Mouse (Mus musculus) spleen, postnatal 4 days (tissue): ENCODE measurements around the gene Plpp4.

Experiments used
- DNase-seq, 2 experiments: peaks; one replicate each; pipeline ENCODE4 v3.0.0; 2022; ENCODE audit warnings: low spot score in 2 of 2

Gene Plpp4

GRCm38 (mm10) chr7:129256621-129257373, at the start of gene Plpp4:
Gene Plpp4, plus strand, starts transcription at chr7:129257031.
- no peak for DNase-seq

- DNase-seq, result no peak
Measured at GRCm38 (mm10) chr7:129215926-129216543, 40.8 kb upstream of the Plpp4 start.

- no peak for DNase-seq
Measured at GRCm38 (mm10) chr7:129216547-129217195, 40.2 kb upstream of the Plpp4 start.

GRCm38 (mm10) chr7:129220948-129221347, 35.9 kb upstream of the Plpp4 start:
- no peak for DNase-seq

DNA sequence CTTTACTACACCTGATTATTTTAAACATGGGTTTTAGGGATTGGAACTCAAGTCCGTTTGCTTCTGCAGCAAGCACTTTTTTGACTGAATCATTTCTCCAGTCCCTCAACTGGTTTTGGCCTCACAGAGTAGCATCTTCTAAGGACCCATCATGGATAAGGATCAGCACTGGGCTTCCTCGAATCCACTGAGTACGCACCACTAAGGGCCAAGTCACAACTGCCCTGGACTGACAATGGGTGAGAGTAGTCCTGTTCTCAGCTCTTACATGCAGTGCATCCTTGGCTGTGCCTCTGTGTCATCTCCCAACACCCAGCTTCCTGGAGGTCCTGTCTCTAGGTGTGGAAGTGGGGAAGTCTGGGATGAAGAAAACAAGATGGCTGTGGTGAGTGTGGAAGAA, 35.2 kb upstream of the Plpp4 start:
- DNase-seq, result no peak

GRCm38 (mm10) chr7:129235410-129235809, 21.4 kb upstream of the Plpp4 start:
- no peak for DNase-seq

DNA sequence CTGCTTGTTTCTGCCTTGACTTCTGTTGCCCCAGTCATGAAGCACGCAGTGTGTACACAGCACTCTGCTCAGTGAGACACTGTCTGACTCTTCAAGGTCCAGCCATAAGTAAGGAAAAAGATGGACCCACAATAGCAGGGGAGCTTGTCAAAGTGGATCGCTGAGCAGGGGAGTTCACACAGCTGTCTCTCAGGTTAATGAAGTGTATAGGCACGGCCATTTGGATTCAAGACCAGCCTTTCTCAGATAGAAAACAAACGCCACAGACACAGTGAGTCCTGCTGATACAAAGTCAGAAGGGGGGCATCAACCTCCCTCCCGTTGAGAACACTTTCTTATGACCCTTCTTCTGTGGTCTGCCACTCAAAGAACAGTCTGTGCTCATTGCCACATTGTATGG, 20.8 kb upstream of the Plpp4 start:
- DNase-seq, result no peak

DNA sequence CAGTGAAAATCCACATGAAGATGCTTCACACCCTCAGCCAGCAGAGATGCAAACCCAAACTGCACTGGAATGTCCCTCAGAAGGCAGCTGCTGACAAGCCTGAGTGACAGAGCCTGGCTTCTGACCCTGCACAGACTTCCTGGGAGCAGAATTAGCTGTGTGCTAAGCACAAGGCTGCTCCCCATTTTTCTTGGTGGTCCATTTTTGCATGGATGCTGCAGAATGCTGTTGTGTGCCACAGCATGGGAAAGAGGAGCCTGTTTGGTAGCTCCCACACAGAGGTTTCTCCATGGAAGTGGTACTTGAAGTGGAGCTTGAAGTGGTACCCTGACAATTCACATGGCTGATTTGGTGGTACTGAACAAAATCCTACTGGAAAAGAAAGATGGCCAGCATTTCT, 5.8 kb upstream of the Plpp4 start:
- no peak for DNase-seq

GRCm38 (mm10) chr7:129253406-129253805, 3.4 kb upstream of the Plpp4 start:
- no peak for DNase-seq

DNA sequence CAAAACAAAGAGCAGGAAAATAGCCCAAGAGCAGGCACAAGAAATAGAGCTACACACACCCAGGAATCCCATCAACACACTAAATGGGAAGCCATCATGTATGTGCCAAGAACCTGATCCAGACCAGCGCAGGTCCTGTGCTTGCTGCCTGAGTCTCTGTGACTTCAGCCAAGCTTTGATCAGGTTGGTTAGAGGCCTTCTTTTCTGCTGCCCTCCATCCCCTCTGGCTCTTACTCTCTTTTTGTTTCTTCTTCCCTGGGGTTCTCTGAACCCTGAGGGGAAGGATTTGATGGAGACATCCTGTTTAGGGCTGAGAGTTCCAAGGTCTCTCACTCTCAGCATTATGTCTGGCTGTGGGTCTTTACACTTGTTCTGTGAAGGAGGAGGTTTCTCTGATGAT, 2.7 kb upstream of the Plpp4 start:
- no peak for DNase-seq

DNA sequence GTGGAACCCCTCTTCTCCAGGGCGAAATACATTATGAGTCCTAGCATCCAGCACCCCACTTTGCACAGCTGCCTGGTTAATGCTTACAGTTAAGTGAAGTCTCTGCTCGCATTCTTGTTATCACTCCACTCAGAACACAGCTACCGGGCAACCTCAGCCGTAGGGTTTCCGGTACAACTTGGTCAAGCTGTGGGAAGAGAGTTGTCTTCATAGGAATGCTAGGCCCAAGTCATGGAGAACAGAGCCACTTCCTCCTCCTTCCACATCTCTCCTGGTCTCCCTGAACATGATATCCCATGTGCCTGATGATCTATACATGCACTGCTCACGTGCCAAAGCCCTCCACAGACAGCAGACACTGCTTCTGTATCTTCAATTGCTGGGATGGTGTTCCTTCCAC, 1.4 kb upstream of the Plpp4 start:
- no peak for DNase-seq

GRCm38 (mm10) chr7:129257374-129258018, 665 bp downstream of the Plpp4 start:
- no peak for DNase-seq

DNA sequence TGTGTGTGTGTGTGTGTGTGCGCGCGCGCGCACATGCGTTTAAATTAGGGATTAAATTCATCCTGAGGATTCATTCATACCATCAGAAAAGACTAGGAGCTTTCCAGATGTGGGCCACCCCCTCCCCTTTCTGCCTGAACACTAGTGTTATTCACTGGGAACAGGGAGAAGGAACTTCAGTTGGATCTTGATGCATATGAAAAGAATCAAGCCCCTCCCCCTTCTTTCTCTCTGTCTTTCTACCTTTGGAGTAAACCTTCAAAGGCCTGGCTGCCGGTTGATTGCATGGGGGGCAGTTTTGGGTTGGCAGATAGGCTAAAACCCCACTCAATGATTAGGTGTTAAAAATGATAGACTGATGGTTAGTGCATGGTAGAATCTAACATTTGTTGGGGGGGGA, 1.5 kb downstream of the Plpp4 start:
- no peak for DNase-seq

- no peak for DNase-seq
Measured at GRCm38 (mm10) chr7:129259195-129259594, 2.4 kb downstream of the Plpp4 start.

- no peak for DNase-seq
Measured at GRCm38 (mm10) chr7:129273867-129274266, 17.0 kb downstream of the Plpp4 start.

DNA sequence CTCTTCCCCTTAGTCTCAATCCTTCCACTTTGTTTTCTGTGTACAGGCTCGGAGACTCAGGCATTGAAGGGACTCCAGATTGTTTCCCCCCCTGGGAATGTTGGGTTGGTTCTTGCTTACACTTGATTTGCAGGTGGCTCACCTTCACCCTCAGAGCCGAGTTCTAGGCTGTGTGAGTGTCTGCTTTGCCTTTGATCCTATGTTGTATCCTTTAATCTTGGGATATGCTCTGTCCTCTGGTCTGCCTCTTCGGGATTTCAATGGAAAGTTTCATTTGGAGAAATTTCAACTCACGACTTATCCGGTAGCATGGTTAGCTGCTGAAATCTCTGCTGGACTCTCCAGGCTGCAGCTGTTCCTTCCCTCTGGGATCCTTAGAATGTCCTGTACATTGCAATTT, 17.9 kb downstream of the Plpp4 start:
- no peak for DNase-seq

- DNase-seq, result no peak
Measured at GRCm38 (mm10) chr7:129277751-129278150, 20.9 kb downstream of the Plpp4 start.

- DNase-seq, result no peak
Measured at GRCm38 (mm10) chr7:129278801-129279200, 22.0 kb downstream of the Plpp4 start.

- no peak for DNase-seq
Measured at GRCm38 (mm10) chr7:129279261-129279660, 22.4 kb downstream of the Plpp4 start.

DNA sequence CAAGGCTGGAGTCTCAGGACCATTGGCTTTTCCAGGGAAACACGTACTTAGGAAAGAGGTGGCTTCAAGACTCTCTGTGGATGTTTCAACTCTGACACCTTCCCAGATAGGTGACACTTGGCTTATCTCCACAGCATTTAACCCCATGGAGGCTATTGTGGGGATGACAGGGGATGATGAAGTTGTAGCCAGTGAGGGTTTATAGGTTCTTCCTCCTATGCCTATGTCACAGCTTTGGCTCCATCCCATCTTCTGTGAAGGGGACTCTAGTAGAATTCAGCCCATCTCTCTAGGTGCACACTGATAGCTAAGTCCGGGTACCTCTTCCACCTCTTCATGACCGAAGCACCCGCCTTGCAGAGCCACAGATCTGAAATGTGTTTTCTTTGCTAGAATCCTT, 25.1 kb downstream of the Plpp4 start:
- no peak for DNase-seq

DNA sequence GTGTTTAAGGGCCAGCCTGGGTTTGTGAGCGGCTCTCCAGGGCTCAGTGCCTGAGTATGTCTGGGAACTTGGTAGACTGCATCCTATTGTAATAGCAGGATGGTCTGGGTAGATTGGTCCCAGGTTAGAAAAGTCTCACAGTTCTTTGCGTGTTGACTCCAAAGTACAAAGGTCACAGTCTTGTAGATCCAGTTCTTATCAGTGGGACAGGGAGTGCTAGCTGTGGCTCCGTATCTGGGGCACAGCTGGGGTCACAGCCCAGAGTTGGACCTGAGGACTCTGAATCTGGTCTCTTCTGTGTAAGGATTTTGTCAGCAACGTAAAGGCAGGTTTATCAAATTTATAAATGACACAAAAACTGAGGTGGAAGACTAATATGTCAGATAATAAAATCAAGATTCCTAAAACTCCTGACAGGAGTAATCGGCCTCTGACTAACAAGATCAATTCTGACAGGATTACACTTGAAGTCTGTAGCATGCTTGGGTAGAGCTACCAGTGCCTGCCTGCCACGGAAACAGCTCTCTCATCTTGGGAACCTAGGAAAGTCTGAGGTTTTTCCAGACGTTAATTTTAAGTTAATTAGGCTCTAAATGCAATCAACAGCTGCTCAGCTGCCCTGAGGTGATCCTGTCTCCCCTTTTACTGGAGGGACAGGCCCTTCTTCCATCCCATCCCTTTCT, 28.5 kb downstream of the Plpp4 start:
- DNase-seq, result no peak

DNA sequence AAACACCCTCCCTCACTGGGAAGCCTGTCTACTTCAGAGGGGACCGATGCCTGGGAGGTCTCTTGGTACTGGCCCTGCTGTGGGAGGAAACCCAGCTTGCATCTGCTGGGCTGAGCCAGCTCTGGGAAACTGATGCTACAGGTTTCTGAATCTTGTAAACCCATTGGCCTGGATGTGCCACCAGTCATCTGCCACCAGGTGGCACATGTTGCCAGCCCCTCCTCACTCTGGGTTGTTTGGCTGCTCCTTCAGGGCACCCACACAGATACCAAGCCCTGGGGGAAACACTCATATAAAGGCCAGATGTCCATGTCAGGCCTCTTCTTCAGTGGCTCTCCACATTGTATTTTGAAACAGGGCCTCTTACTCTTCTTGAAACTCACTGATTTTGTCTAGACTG, 36.4 kb downstream of the Plpp4 start:
- no peak for DNase-seq
